Mouse (Mus musculus) liver, postnatal 0 days (tissue): ENCODE measurements around the gene Asxl2.

ENCODE experiments used
- CTCF ChIP-seq: sonication (generic); IDR thresholded peaks from 2 replicates; pipeline ENCODE4 v1.5.1; 2016; ENCODE audit warnings: antibody characterized with exemption, low read depth
- EP300 ChIP-seq: IDR thresholded peaks from 2 replicates; pipeline ENCODE4 v1.6.1; 2016; ENCODE audit warnings: antibody characterized with exemption, low read depth, mild to moderate bottlenecking

DNA sequence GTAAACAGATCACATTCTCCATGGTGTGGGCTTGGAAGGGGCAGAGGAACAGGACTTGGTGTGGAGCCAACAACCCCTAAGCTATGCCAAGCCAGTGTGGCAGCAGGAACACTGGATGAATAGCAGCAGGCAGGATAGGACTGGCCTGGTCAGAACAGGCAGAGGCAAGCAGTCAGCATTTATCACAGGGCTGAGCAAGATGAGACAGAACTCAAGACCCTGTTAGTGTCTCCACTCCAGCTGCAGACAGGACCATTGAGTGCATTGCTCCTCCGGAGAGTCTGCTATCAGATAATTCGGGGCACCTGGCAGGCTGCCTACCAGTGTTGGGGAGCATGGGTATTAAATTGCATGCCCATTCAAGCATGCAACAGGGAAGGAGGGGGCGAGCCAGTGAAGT lies 111.0 kb downstream of the Asxl2 start:
- TF ChIP-seq CTCF (no peak), EP300 (no peak)
